Mouse (Mus musculus): ENCODE measurements at regions not wholly inside any gene's neighbourhood (a gene's known extent, or its start where the extent isn't known, plus 50 kb on each side); places are given as distances from the start of the nearest gene placed in this dataset.

DNA sequence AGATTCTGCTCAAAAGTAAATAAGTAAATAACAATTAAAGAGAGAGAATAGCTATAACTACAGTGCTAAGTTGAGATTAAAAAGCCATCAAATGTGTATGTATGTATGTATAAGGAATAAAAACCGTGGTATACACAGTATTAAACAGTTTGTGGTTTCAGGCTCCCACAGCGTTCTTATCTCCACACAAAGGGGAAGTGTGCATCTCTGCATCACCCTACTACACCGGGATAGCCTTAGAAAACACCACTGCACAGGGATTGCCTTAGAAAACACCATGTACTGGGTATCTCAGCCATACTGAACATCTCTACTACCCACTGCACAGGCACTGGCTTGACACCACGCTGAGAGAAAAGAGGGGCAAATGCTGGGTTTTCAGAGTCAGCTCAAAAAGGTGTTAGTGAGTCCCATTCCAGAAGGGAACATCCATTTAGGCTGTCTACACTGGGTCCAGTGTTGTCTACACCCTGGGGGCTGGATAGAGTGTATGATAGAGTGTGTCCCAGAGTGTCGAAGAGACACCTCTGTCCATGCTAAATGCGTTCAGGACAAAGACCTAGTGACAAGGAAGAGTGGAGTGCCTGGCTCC lies 139.5 kb downstream of the Qrsl1 start:
- TF ChIP-seq CTCF (IDR thresholded peaks at IDR 0.05; ENCODE audit: low read depth) (no peak), EP300 (IDR thresholded peaks at IDR 0.05; ENCODE audit: low read depth) (no peak)
